Mouse (Mus musculus) monocyte, adult 5-6 weeks (primary cell): ENCODE measurements around the gene Eef1akmt3. TPM values are rescaled to one million over a fixed set of nuclear protein-coding genes. Genes with fewer than 3 reads are reported as not detected.

ENCODE experiments used
- ATAC-seq: fragments of 153-309, 156-312 bp; replicated peaks from 2 replicates; pipeline ENCODE4 v1.8.0; 2017; ENCODE audit warnings: mild to moderate bottlenecking; ENCODE audit not compliant: low TSS enrichment, insufficient number of reproducible peaks, severe bottlenecking, poor library complexity, low FRiP score
- total RNA-seq: library from RNA; stranded (forward); fragments of 200-1000, 200-491, 200-594 nt; gene quantifications from 3 replicates; pipeline ENCODE4 v1.2.3, GENCODE M21; 2017

Eef1akmt3 gene
- total RNA-seq, 1 experiment from 2014 or later = not detected

DNA sequence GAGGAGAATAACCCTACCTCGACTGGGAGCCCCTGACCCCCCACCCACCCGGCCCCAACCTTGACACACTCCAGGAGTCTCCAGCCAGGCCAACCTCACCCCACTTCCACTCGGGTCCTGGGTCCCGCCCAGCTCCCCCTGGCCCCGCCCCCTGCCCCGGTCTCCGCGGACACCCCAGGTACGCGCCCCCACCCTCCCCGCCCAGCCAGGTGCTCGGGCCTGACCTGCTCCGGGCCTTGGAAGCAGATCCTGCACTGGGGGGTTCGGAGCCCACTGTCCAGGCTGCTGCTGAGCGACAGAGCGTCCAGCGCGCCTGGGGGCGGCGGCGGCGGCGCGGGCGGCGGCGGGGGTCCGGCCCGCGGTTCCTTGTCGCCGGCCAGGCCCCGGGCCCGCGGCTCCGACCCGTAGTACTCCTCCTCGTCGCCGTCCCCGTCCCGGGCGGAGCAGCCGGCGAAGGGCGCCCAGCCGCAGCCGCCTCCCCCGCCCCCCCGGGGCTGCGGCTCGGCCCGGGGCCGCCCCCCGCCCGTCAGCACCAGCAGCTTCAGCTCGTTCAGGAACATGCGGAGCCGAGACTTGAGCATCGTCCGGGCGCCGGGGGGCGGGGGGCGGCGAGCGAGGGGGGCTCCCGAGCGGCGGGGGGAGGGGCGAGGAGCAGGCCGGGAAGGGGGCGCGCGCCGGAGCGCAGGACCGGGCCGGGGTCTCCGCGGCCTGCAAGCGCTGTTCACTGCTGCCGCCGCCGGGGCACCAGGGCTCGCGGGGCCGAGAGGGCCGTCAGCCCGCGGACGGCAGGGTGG is 18.1 kb upstream of the Eef1akmt3 start:
- no peak for ATAC-seq

DNA sequence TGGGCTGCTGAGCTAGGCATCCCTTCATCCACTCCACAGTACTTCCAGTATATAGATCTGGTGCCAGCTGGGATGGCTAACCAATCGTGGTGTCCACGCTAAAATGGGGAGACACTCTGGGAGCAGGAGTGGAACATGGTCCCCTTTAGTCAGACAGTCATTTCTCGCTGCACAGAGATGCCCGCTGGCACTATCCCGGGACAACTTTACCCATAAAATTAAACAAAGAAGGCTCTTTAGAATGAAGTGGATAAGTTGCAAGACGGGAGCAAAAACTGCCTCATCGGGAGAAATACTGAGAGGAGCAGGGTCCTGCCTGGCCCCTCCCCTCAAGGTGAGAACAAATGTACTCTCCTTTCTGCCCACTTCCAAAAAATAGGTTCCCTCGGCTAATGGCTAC is 17.4 kb upstream of the Eef1akmt3 start:
- ATAC-seq = no peak

DNA sequence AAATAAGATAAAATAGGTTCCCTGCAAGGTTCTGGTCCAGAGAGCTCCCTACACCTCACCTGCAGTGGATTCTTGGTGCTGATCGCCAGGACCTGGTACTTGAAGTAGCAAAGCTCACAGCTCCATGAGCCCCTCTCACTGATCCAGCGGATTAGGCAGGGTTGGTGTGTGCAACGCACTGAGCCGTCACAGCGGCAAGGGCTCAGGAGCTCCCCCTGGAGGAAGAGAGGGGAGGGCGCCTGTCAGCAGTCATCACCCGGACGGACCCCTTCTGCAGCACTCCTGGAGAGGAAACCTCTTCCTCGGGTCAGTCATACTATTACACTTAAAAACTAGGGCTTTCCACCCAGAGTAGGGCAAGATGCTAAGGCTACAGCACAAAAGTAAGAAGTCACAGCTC is 16.8 kb upstream of the Eef1akmt3 start:
- ATAC-seq = peak; percentile 64

DNA sequence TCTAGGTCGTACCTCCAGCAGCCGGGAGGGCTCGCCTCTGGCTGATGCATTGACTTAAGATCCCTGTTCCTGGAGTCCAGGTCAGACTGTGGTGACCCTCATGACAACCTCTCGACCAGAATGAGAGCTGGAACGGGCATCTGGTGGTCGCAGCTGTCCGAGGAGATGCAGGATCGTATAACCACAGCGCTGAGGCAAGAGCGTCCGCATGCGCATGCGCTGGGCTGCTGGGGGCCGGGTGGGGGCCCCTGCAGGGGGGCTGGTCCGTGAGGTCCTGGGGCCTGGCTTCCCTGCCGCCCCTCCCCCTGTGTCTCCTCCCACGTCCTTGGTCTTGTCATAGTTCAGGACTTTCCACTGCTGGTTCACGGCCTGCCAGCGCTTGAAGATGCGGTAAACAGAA is 15.2 kb upstream of the Eef1akmt3 start:
- ATAC-seq = no peak

DNA sequence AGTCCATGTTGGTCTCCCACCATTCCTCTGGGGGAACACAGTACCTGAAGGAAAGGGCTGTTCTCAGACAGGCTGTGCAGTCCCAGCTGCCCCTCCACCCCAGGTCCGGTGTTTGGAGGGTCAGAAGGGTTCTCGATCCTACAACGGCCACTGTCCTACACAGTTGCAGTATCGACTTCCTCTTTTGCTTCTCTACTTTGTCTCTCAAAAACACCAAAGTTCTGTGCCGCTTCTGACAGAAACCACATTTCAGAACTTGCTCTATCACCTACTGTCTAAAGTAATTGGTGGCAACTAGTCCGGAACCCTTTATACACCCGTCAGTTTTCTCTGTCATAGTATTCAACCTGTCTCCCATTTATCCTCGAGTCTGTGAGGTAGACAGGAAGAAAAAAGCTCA is 14.1 kb upstream of the Eef1akmt3 start:
- no peak for ATAC-seq

DNA sequence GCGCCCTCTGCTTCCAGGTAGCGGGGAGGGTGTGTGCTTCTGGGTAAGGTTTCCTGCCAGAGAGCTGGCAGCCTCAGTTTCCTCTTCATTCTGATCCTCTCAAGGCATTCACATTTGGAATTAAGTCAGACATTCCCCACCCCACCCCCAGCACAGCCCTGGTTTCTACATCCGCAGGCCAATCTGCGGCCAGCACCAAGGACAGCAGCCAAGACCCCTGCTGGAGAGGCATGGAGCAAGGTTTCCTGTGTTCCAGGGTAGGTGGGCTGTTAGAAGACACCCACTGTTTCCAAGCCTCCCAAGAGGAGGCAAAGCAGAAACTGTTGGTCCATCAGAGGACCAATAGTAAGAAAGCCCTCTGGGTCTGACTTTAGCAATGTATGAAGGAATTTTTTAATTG is 13.3 kb upstream of the Eef1akmt3 start:
- ATAC-seq = no peak

DNA sequence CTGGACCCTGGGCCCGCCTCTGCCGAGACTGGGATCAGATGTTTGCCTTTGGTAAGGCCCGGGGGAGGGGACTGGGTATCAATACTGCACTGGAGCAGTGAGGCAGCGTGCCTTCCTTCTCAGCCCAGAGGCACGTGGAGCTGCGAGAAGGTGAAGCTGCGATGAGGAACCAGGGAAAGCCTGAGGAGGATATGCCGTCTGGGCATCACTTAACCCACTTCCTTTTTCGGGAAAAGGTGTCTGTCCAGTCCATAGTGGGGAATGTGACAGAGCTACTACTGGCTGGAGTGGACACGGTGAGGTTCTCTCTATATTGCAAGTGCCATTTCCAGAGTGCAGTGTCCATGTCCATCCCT is 8.8 kb upstream of the Eef1akmt3 start:
- 0 out of 2 replicates have a peak, but pooled peaks have one; percentile 12 for ATAC-seq

DNA sequence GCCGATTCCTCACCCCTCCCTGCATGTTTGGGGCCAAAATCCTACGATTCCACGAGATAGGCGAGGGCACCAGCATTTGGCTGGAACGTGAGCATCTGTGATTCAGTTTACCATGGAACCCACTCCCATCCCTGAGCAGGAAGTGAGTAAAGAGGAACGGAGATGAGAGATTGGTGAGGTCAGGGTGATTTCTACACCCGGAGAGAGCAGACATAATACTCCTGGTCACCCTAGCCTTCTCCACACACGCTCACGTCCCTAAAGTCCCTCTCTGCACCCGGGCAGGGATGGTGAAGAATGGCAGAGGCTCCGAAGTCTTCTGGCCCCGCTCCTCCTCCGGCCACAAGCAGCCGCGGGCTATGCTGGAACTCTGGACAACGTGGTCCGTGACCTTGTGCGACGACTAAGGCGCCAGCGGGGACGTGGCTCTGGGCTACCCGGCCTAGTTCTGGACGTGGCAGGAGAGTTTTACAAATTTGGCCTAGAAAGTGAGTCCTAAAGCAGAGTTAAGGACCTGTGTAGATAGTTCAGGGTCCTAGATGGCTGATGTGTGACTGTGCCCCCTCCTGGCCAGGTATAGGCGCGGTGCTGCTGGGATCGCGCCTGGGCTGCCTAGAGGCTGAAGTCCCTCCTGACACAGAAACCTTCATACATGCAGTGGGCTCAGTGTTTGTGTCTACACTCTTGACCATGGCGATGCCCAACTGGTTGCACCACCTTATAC is 8.2 kb upstream of the Eef1akmt3 start:
- ATAC-seq = no peak

DNA sequence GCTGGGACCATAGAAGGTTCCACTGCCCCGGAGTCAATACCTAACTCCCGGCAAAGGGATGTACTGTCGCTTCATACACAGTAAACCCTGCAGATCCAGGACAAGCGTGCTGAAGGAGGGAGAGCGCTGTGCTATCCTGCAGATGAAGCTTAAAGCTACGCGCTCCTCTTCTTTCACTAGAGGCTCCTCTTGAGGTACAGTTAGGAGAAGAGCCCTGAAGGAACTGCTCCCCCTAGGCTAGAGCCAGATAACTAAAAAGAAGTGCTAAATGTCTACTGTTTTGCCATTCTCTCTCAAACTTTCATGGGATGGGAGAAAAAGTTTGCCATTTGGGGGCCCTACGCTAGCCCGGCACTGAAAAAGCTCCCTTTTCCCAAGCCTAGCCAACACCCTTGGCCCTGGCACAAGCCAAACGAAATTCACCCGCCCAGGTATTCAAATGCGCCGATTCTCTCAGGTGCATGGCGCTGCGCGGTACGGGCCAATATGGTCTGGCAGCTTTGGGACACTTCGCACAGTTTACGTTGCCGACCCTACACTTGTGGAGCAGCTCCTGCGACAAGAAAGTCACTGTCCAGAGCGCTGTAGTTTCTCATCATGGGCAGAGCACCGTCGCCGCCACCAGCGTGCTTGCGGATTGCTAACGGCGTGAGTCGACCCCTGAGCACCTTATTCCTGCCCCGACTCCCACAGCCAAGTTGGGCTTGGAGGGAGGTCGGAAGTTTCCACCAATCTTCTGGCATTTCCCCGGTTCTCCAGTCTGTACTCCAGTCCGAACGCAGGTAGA is 7.5 kb upstream of the Eef1akmt3 start:
- no peak for ATAC-seq

DNA sequence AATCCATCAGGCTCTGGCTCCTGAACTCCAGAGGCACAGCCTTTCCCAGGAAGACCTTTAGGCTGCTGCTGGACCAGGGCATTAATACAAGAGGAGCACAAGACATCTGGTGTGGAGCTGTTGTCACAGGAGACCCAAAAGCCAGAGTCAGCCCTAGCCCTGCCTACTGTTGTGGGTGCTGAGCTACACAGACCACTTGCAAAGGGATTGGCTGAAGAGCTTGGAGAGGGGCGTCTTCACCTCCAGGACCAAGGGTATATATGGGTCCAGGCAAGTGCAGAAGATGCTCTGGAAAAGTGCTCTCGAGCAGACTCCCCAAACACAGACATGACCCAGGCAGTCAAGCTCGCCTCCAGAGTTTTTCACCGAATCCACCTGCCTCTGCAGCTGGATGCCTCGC is 6.6 kb upstream of the Eef1akmt3 start, which contains the start of gene Cyp27b1:
Cyp27b1 (plus strand) TSS at position 297 of the 400 bp plus-strand sequence.
- no peak for ATAC-seq

DNA sequence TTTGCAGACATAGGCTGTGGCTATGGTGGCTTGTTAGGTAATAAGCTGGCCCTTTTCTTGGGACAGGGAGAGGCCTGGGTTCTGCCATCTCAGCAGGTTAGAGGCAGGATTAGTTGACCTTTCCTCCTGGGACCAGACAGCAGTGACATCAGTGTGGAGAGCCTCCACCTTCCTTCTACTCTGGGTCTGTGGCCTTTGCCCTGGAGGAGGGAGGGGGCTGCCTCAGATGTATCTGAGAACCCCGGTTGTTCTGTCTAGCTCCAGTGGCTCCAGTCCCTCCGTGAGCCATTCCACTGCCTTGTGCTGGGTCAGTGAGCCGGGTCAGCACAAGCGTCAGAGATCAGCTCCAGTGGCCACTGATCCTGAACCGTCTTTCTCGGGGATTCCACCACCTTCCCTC is 1.9 kb upstream of the Eef1akmt3 start:
- ATAC-seq = no peak

DNA sequence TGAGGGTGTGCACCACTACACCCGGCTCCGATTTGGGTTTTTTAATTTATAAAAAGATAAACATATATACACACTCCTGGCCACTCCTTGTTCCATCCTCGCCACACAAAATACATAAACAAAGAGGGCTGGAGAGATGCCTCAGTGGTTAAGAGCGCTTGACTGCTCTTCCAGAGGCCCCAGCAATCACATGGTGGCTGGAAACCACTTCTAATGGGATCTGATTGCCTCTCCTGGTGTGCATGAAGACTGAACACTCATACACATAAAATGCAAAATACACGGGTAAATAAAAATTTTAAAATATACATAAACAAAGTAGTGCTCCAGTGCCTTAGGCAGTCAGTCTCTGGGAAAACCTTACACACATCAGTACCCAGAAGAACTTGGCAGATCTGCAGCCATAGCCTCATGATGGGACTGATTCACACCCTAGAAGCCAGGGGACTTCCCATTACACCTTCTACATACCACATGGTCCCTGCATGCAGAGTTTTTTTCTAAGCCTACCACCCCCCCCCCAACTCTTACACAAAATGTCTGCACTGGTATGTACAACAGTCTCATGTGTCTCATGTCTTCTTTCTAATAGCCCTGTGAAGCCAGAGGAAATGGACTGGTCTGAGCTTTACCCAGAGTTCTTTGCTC is 1.3 kb upstream of the Eef1akmt3 start:
- ATAC-seq = no peak

DNA sequence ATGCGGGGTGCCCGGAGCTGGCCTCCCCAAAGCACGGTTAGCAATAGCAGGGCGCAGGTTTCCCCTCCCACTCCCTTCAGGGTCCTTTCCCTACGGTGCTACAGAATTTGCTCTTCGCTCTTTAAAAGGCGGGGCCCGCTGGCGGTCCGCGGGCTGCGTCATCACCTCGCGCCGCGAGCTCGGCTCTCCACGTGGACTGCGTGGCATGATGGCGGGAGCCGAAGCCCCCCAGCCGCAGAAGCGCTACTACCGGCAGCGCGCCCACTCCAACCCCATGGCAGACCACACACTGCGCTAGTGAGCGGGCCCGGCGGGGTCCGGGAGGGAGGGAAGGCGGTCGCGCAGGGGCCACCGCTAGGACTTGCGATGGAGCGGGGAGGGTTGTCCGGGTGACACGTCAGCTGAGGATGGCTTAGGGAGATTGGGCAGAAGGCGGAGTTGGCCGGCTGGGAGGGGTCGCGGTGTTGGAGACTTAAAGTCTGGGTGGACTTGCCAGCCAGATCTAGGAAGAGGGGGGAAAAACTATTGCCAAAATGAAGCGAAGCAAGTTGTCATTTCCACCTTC is 543 bp upstream of the Eef1akmt3 start:
- peak; percentile 61 for ATAC-seq

DNA sequence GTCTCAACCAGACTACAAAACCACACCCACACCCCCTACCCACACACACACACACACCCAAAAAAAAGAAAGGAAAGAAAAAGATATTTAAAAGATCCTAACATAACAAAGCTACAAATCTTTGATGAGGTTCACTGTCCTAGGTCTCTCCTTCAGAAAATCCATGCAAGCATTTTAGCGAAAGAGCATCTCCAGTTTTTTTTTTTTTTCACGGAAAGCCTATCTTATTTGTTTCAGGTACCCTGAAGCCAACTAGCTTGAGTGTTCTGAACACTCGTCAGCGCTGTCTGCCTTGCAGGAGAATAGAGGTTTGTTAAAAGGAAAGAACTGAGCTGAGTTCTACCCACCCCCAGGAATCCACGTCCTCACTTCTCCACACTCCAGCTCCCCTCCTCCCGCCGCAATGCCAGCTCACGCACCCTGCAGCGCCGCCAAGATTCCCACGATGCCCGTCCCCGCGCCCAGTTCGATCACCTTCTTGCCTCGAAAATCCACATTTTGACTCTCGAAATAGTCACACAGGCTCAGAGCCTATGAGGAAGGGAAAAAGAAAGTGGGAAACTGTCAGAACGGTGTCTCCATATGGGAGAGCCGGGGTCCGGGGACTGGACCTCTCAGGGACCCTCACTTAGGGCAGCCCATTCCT is 621 bp downstream of the Eef1akmt3 start:
- ATAC-seq = no peak

DNA sequence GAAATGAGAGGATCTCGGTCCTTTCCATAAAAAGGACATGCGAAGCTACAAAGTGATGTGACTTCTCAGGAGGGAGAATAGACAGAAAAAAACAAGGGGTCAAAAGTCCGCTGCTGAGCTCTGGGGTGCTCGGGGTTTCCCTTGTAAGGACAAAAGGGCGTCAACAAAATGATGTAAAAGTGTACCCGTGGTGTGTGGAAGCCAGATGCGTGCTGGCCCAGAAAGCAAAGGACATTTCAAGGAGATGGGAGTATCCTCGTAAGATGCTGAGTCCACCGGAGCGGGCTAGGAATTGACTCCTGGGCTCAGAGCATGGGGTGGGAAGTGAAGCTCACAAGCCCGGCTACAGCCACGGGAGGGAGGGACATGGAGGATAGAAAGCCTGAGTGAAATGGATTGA is 3.7 kb downstream of the Eef1akmt3 start:
- ATAC-seq = no peak

DNA sequence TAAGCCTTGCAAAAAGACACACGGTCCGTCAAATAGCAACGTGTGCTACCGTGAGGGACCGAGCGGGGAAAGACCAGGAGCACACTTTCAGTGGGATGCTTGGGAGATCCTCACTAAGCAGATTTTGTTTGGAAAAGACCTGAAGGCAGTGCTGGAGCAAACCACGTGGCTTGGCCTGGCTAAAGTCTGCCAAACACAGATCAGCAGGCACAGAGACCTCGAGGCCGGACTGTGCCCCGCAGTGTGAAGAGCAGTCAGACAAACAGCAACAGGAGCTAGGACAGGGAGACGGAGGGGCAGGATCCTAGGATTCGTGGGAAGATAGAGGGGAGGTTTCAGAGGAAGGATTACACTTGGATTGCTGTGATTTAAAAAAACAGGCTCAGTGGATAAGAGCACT is 5.0 kb downstream of the Eef1akmt3 start:
- ATAC-seq = no peak

DNA sequence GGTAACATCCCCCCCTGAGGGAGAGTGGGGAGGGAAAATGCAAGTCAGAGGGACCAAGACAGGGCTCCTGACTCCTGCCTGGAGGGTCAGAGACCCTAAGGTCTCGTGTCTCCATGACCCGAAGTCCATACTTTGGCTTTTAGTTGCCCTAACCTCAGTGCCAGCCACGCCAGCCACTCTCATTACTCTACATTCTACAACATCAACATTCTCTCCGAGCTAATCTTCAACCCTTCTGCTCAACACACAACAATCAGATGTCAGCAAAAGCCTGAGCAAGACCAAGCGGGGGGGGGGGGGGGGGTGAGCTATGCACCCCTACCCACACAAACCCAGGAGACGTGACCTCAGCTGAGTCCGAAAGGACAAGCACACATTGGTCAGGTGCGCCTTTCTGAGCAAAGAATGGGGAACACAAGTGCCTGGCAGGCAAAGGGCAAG is 8.0 kb downstream of the Eef1akmt3 start:
- no peak for ATAC-seq
